Mouse (Mus musculus) ES-Bruce4 (cell line): Measurements from ENCODE around the gene Zfp462. TPM values are rescaled to one million over a fixed set of nuclear protein-coding genes. Genes with fewer than 3 reads are reported as not detected.
"Not testable (repeated sequence)": the region's sequence is repeated elsewhere in the genome, so short reads cannot be mapped to it uniquely, and the experiment has no call there.

Experiments used
- H3K27ac ChIP-seq: 2 replicates; pipeline ENCODE4 v1.5.1; 2012; ENCODE audit warnings: low read length, inconsistent platforms; ENCODE audit not compliant: insufficient read depth
- H3K27me3 ChIP-seq: 2 replicates; pipeline ENCODE4 v1.6.1; 2012; ENCODE audit warnings: mild to moderate bottlenecking, low read length, inconsistent platforms; ENCODE audit not compliant: control insufficient read depth, poor library complexity, insufficient read depth, severe bottlenecking
- H3K36me3 ChIP-seq: 2 replicates; pipeline ENCODE4 v1.6.1; 2012; ENCODE audit warnings: inconsistent platforms, mild to moderate bottlenecking, low read length, moderate library complexity; ENCODE audit not compliant: control insufficient read depth, poor library complexity, insufficient read depth, severe bottlenecking
- H3K4me1 ChIP-seq: one replicate; pipeline ENCODE4 v1.8.1; 2011; ENCODE audit warnings: low read length; ENCODE audit not compliant: control insufficient read depth, insufficient read depth
- H3K4me3 ChIP-seq: 2 replicates; pipeline ENCODE4 v1.5.1; 2011; ENCODE audit warnings: low read depth, mild to moderate bottlenecking, low read length
- H3K9ac ChIP-seq: 2 replicates; pipeline ENCODE4 v1.6.1; 2012; ENCODE audit warnings: low read depth, mild to moderate bottlenecking, inconsistent platforms; ENCODE audit not compliant: poor library complexity, severe bottlenecking
- H3K9me3 ChIP-seq: replicated peaks from 2 replicates; pipeline ENCODE4 v1.6.1; 2012; ENCODE audit warnings: mild to moderate bottlenecking, low read length, inconsistent platforms; ENCODE audit not compliant: control insufficient read depth, poor library complexity, insufficient read depth, severe bottlenecking
- CTCF ChIP-seq: IDR thresholded peaks from one replicate; pipeline ENCODE4 v1.8.1; 2011; ENCODE audit warnings: low read depth, low read length
- EP300 ChIP-seq: IDR thresholded peaks from 2 replicates; pipeline ENCODE4 v1.6.1; 2011; ENCODE audit warnings: low read depth, low read length; ENCODE audit not compliant: insufficient read depth
- POLR2A ChIP-seq: IDR thresholded peaks from one replicate; pipeline ENCODE4 v1.8.1; 2011; ENCODE audit warnings: low read length; ENCODE audit not compliant: insufficient read depth
- polyA plus RNA-seq: library from polyadenylated mRNA; stranded (reverse); fragments of >200 nt; gene quantifications from 2 replicates; pipeline ENCODE4 v1.2.4, GENCODE M21; 2011; ENCODE audit warnings: low read depth; ENCODE audit not compliant: missing spikeins, insufficient read depth, insufficient read length

The Zfp462 gene
- polyA plus RNA-seq, 1 experiment: 124 TPM

GRCm38 (mm10) chr4:54984502-54984901 lies 39.7 kb downstream of the Zfp462 start:
- Histone ChIP-seq H3K9ac (no peak overlapping the region), H3K36me3 (peaks cover 28% of the 10 kb centered on the region), H3K9me3 (peaks cover 51% of the 10 kb centered on the region), H3K4me1 (peaks cover 3% of the 10 kb centered on the region), H3K27ac (no peak overlapping the region), H3K4me3 (no peak overlapping the region), H3K27me3 (no peaks in the 10 kb centered on the region)
- TF ChIP-seq CTCF (no peak), POLR2A (no peak), EP300 (no peak)

- TF ChIP-seq POLR2A (no peak), EP300 (no peak), CTCF (no peak)
- H3K27ac ChIP-seq: peak overlapping the region; percentile 99
- H3K9me3 ChIP-seq: peaks cover 52% of the 10 kb centered on the region
- H3K27me3 ChIP-seq: no peaks in the 10 kb centered on the region
- H3K4me1 ChIP-seq: peaks cover 4% of the 10 kb centered on the region
- no peak overlapping the region for H3K4me3 ChIP-seq
- peaks cover 31% of the 10 kb centered on the region for H3K36me3 ChIP-seq
- H3K9ac ChIP-seq: no peak overlapping the region
Observed at GRCm38 (mm10) chr4:54986671-54987070, 41.8 kb downstream of the Zfp462 start.

- H3K27me3 ChIP-seq: no peaks in the 10 kb centered on the region
- TF ChIP-seq CTCF (no peak), POLR2A (no peak), EP300 (0 out of 2 replicates have a peak, but pooled peaks have one; percentile 13)
- H3K36me3 ChIP-seq: peaks cover 28% of the 10 kb centered on the region
- no peak overlapping the region for H3K4me3 ChIP-seq
- peaks cover 5% of the 10 kb centered on the region for H3K4me1 ChIP-seq
- H3K9me3 ChIP-seq: peaks cover 48% of the 10 kb centered on the region
- H3K27ac ChIP-seq: peak overlapping the region; percentile 99
- no peak overlapping the region for H3K9ac ChIP-seq
Observed at GRCm38 (mm10) chr4:54987256-54987655, 42.4 kb downstream of the Zfp462 start.

DNA sequence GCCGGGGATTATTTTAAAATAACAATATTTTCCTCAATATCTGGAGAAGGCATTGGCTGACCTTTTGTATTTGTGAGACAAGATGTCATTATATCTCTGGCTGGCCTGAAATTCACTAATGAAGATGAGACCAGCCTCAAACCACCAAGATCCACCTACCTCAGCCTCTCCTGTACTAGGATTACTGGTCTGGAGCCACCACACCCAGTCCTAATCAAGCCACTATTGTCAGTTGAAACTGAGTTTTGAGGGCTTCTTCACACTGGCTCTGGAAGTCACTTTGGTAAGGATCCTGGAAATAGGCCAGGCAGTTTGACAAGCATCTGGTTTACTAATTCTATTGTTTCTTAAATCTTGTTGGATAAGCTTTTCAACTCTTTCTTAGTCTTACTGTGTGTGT lies 43.1 kb downstream of the Zfp462 start:
- Histone ChIP-seq H3K27ac (peak overlapping the region; percentile 83), H3K9me3 (peaks cover 44% of the 10 kb centered on the region), H3K4me1 (peaks cover 5% of the 10 kb centered on the region), H3K9ac (no peak overlapping the region; the same call in 1 of the 2 replicates), H3K27me3 (no peaks in the 10 kb centered on the region), H3K36me3 (peaks cover 23% of the 10 kb centered on the region), H3K4me3 (no peak overlapping the region)
- TF ChIP-seq EP300 (no peak), CTCF (no peak), POLR2A (no peak)

- no peaks in the 10 kb centered on the region for H3K27me3 ChIP-seq
- peak overlapping the region; percentile 99 for H3K27ac ChIP-seq
- H3K4me3 ChIP-seq: no peak overlapping the region
- TF ChIP-seq POLR2A (no peak), CTCF (no peak), EP300 (peak; percentile 46; the same call in 1 of the 2 replicates)
- H3K9me3 ChIP-seq: peaks cover 52% of the 10 kb centered on the region
- peaks cover 2% of the 10 kb centered on the region for H3K4me1 ChIP-seq
- peaks cover 33% of the 10 kb centered on the region for H3K36me3 ChIP-seq
- H3K9ac ChIP-seq: no peak overlapping the region
Observed at GRCm38 (mm10) chr4:54991973-54992372, 47.1 kb downstream of the Zfp462 start.

- peaks cover 59% of the 10 kb centered on the region for H3K9me3 ChIP-seq
- not testable (repeated sequence) for H3K27me3 ChIP-seq, H3K4me1 ChIP-seq, H3K4me3 ChIP-seq, H3K9ac ChIP-seq
- TF ChIP-seq EP300: 0 out of 2 replicates have a peak, but pooled peaks have one; percentile 15
- H3K27ac ChIP-seq: peak overlapping the region; percentile 89
- H3K36me3 ChIP-seq: peaks cover 37% of the 10 kb centered on the region
Observed at GRCm38 (mm10) chr4:54993001-54993400, 48.2 kb downstream of the Zfp462 start.

GRCm38 (mm10) chr4:54995258-54995657 lies 50.4 kb downstream of the Zfp462 start:
- no peak for TF ChIP-seq EP300
- TF ChIP-seq CTCF: no peak
- TF ChIP-seq POLR2A: no peak
- peaks cover 76% of the 10 kb centered on the region for H3K9me3 ChIP-seq
- H3K36me3 ChIP-seq: peaks cover 48% of the 10 kb centered on the region
- no peaks in the 10 kb centered on the region for H3K27me3 ChIP-seq
- H3K27ac ChIP-seq: no peak overlapping the region
- H3K9ac ChIP-seq: no peak overlapping the region
- no peak overlapping the region for H3K4me3 ChIP-seq
- peaks cover 2% of the 10 kb centered on the region for H3K4me1 ChIP-seq
